Mouse (Mus musculus) megakaryocyte, embryonic 14.5 days (primary cell): ENCODE measurements around the gene Gm21887. TPM values are rescaled to one million over a fixed set of nuclear protein-coding genes. Genes with fewer than 3 reads are reported as not detected.
"Not testable (repeated sequence)": the region's sequence is repeated elsewhere in the genome, so short reads cannot be mapped to it uniquely, and the experiment has no call there.

Experiments used
- H3K27me3 ChIP-seq: replicated peaks from 2 replicates; pipeline ENCODE3; 2012; ENCODE audit warnings: inconsistent platforms
- H3K36me3 ChIP-seq: replicated peaks from 2 replicates; pipeline ENCODE3; 2012; ENCODE audit warnings: low read length, inconsistent platforms, mixed read lengths
- H3K4me1 ChIP-seq: 2 replicates; pipeline ENCODE4 v1.6.1; 2012; ENCODE audit warnings: inconsistent platforms
- H3K4me3 ChIP-seq: replicated peaks from 2 replicates; pipeline ENCODE3; 2012; ENCODE audit warnings: moderate library complexity, mild to moderate bottlenecking, inconsistent platforms
- H3K9me3 ChIP-seq: 2 replicates; pipeline ENCODE4 v1.6.1; 2012; ENCODE audit warnings: inconsistent platforms
- FLI1 ChIP-seq: IDR thresholded peaks from 2 replicates; pipeline ENCODE4 v1.6.1; 2012; ENCODE audit warnings: low read length, inconsistent platforms, mixed read lengths
- GATA1 ChIP-seq: IDR thresholded peaks from 3 replicates; pipeline ENCODE4 v1.6.1; 2012; ENCODE audit warnings: mixed read lengths, low read length, inconsistent platforms, borderline replicate concordance
- polyA plus RNA-seq: library from polyadenylated mRNA; stranded (reverse); fragments of >175 nt; gene quantifications from 2 replicates; pipeline ENCODE4 v1.2.3, GENCODE M21; 2012; ENCODE audit warnings: low replicate concordance; ENCODE audit not compliant: insufficient read depth

Gm21887 gene
- polyA plus RNA-seq, result 1,328 and 1,796 TPM in 2 replicates

GRCm38 (mm10) chrX:170009016-170009750, at the start of gene Gm21887:
Gene Gm21887, plus strand, starts transcription at chrX:170009659.
- H3K9me3 ChIP-seq, result peaks cover 58% of the 10 kb centered on the region

GRCm38 (mm10) chrX:169969337-169969736, 40.1 kb upstream of the Gm21887 start:
- Histone ChIP-seq H3K4me3 (no peak overlapping the region), H3K27me3 (no peaks in the 10 kb centered on the region), H3K36me3 (peaks cover 14% of the 10 kb centered on the region), H3K4me1 (no peaks in the 10 kb centered on the region), H3K9me3 (peaks cover 18% of the 10 kb centered on the region; the same call in 1 of the 2 replicates)
- TF ChIP-seq FLI1 (no peak), GATA1 (no peak)

More at GRCm38 (mm10) chrX:170009016-170009750, at the start of gene Gm21887:
- H3K27me3 ChIP-seq, H3K4me1 ChIP-seq, H3K36me3 ChIP-seq: not testable (repeated sequence)
- H3K4me3 ChIP-seq, result peak within 1 kb of the TSS; percentile 86

GRCm38 (mm10) chrX:169969765-169970164, 39.7 kb upstream of the Gm21887 start:
- Histone ChIP-seq H3K9me3 (peaks cover 20% of the 10 kb centered on the region; the same call in 1 of the 2 replicates), H3K36me3 (peaks cover 14% of the 10 kb centered on the region)
- H3K4me3 ChIP-seq, H3K4me1 ChIP-seq, H3K27me3 ChIP-seq: not testable (repeated sequence)

- not testable (repeated sequence) for H3K4me1 ChIP-seq, H3K4me3 ChIP-seq, H3K27me3 ChIP-seq
Measured at GRCm38 (mm10) chrX:169970546-169970945, 38.9 kb upstream of the Gm21887 start.

GRCm38 (mm10) chrX:169971562-169971961, 37.9 kb upstream of the Gm21887 start:
- H3K4me1 ChIP-seq, H3K4me3 ChIP-seq, H3K27me3 ChIP-seq: not testable (repeated sequence)
- H3K36me3 ChIP-seq, result peaks cover 16% of the 10 kb centered on the region
- H3K9me3 ChIP-seq, result peaks cover 29% of the 10 kb centered on the region; the same call in 1 of the 2 replicates

More at GRCm38 (mm10) chrX:169970546-169970945, 38.9 kb upstream of the Gm21887 start:
- peaks cover 26% of the 10 kb centered on the region; the same call in 1 of the 2 replicates for H3K9me3 ChIP-seq
- peaks cover 14% of the 10 kb centered on the region for H3K36me3 ChIP-seq

- H3K4me3 ChIP-seq, H3K27me3 ChIP-seq, H3K4me1 ChIP-seq: not testable (repeated sequence)
- H3K36me3 ChIP-seq, result peaks cover 16% of the 10 kb centered on the region
- peaks cover 29% of the 10 kb centered on the region; the same call in 1 of the 2 replicates for H3K9me3 ChIP-seq
Measured at GRCm38 (mm10) chrX:169972131-169972530, 37.3 kb upstream of the Gm21887 start.

GRCm38 (mm10) chrX:169972791-169973494, 36.5 kb upstream of the Gm21887 start:
- H3K4me3 ChIP-seq, H3K27me3 ChIP-seq, H3K4me1 ChIP-seq: not testable (repeated sequence)
- Histone ChIP-seq H3K9me3 (peaks cover 32% of the 10 kb centered on the region; the same call in 1 of the 2 replicates), H3K36me3 (peaks cover 16% of the 10 kb centered on the region)

- not testable (repeated sequence) for H3K4me3 ChIP-seq, H3K27me3 ChIP-seq, H3K4me1 ChIP-seq
- Histone ChIP-seq H3K9me3 (peaks cover 40% of the 10 kb centered on the region), H3K36me3 (peaks cover 23% of the 10 kb centered on the region)
Measured at GRCm38 (mm10) chrX:169973806-169974205, 35.7 kb upstream of the Gm21887 start.

- Histone ChIP-seq H3K36me3 (peaks cover 23% of the 10 kb centered on the region), H3K9me3 (peaks cover 43% of the 10 kb centered on the region)
- H3K4me1 ChIP-seq, H3K4me3 ChIP-seq, H3K27me3 ChIP-seq: not testable (repeated sequence)
Measured at GRCm38 (mm10) chrX:169974456-169974855, 35.0 kb upstream of the Gm21887 start.

GRCm38 (mm10) chrX:169974974-169975373, 34.5 kb upstream of the Gm21887 start:
- Histone ChIP-seq H3K9me3 (peaks cover 44% of the 10 kb centered on the region), H3K36me3 (peaks cover 19% of the 10 kb centered on the region)
- not testable (repeated sequence) for H3K27me3 ChIP-seq, H3K4me3 ChIP-seq, H3K4me1 ChIP-seq

GRCm38 (mm10) chrX:169975681-169976131, 33.8 kb upstream of the Gm21887 start:
- H3K4me3 ChIP-seq, H3K4me1 ChIP-seq, H3K27me3 ChIP-seq: not testable (repeated sequence)
- H3K9me3 ChIP-seq, result peaks cover 49% of the 10 kb centered on the region
- H3K36me3 ChIP-seq, result peaks cover 17% of the 10 kb centered on the region

GRCm38 (mm10) chrX:169976340-169976739, 33.1 kb upstream of the Gm21887 start:
- H3K4me3 ChIP-seq, H3K27me3 ChIP-seq, H3K4me1 ChIP-seq: not testable (repeated sequence)
- H3K9me3 ChIP-seq, result peaks cover 54% of the 10 kb centered on the region
- peaks cover 17% of the 10 kb centered on the region for H3K36me3 ChIP-seq

- H3K9me3 ChIP-seq, result peaks cover 62% of the 10 kb centered on the region
- H3K4me1 ChIP-seq, H3K27me3 ChIP-seq, H3K4me3 ChIP-seq: not testable (repeated sequence)
- H3K36me3 ChIP-seq, result peaks cover 24% of the 10 kb centered on the region
Measured at GRCm38 (mm10) chrX:169977856-169978435, 31.5 kb upstream of the Gm21887 start.

- not testable (repeated sequence) for H3K4me3 ChIP-seq, H3K27me3 ChIP-seq, H3K4me1 ChIP-seq
- Histone ChIP-seq H3K36me3 (peaks cover 26% of the 10 kb centered on the region), H3K9me3 (peaks cover 69% of the 10 kb centered on the region)
Measured at GRCm38 (mm10) chrX:169978436-169979381, 30.8 kb upstream of the Gm21887 start.
